Mouse (Mus musculus) kidney, adult 11 months (tissue): ENCODE results near the gene Anpep.
"Not testable (repeated sequence)": the region's sequence is repeated elsewhere in the genome, so short reads cannot be mapped to it uniquely, and the experiment has no call there.

Experiments
- DNase-seq: peaks from one replicate; pipeline ENCODE4 v3.0.0; 2022

The Anpep gene

GRCm38 (mm10) chr7:79810611-79811506 is 50.0 kb downstream of the Anpep start, which contains the start of gene Mesp2:
Gene Mesp2 (plus strand): TSS chr7:79810727.
- peak; percentile 56 for DNase-seq

GRCm38 (mm10) chr7:79808561-79808960 is 52.3 kb downstream of the Anpep start:
- no peak for DNase-seq

GRCm38 (mm10) chr7:79803887-79804286 is 57.0 kb downstream of the Anpep start:
- peak; percentile 42 for DNase-seq

GRCm38 (mm10) chr7:79802037-79802436 is 58.8 kb downstream of the Anpep start:
- no peak for DNase-seq

GRCm38 (mm10) chr7:79801391-79801790 is 59.5 kb downstream of the Anpep start:
- DNase-seq, result no peak

- no peak for DNase-seq
Measured at GRCm38 (mm10) chr7:79800336-79800735, 60.5 kb downstream of the Anpep start.

GRCm38 (mm10) chr7:79799506-79799905 is 61.4 kb downstream of the Anpep start:
- no peak for DNase-seq

- DNase-seq, result peak; percentile 64
Measured at GRCm38 (mm10) chr7:79799048-79799447, 61.8 kb downstream of the Anpep start.

- DNase-seq, result no peak
Measured at GRCm38 (mm10) chr7:79798606-79799005, 62.3 kb downstream of the Anpep start.

GRCm38 (mm10) chr7:79793688-79794087 is 67.2 kb downstream of the Anpep start, which contains the start of gene Mesp1:
Gene Mesp1 (minus strand): TSS chr7:79793788.
- DNase-seq, result no peak

- DNase-seq, result no peak
Measured at GRCm38 (mm10) chr7:79792635-79793421, 68.0 kb downstream of the Anpep start.

- not testable (repeated sequence) for DNase-seq
Measured at GRCm38 (mm10) chr7:79789812-79790211, 71.0 kb downstream of the Anpep start.

GRCm38 (mm10) chr7:79786295-79786694 is 74.6 kb downstream of the Anpep start:
- peak; percentile 51 for DNase-seq

- no peak for DNase-seq
Measured at GRCm38 (mm10) chr7:79782516-79782855, 78.4 kb downstream of the Anpep start.

- peak; percentile 40 for DNase-seq
Measured at GRCm38 (mm10) chr7:79781826-79782515, 78.9 kb downstream of the Anpep start.

- peak; percentile 67 for DNase-seq
Measured at GRCm38 (mm10) chr7:79780647-79781626, 79.9 kb downstream of the Anpep start.
